Mouse (Mus musculus) embryonic fibroblast, embryonic 13.5 days (primary cell): ENCODE data around the gene Adgrd1.

Experiments
- CTCF ChIP-seq: IDR thresholded peaks from 2 replicates; pipeline ENCODE4 v1.5.1; 2011; ENCODE audit warnings: mild to moderate bottlenecking, control low read depth, low read length, moderate library complexity, borderline replicate concordance; ENCODE audit not compliant: insufficient read depth
- POLR2A ChIP-seq: IDR thresholded peaks from 2 replicates; pipeline ENCODE4 v1.6.1; 2011; ENCODE audit warnings: low read depth, mild to moderate bottlenecking, control low read depth, low read length, moderate library complexity

- TF ChIP-seq POLR2A = no peak
- TF ChIP-seq CTCF = no peak
Measured at GRCm38 (mm10) chr5:129169567-129169966, 73.0 kb downstream of the Adgrd1 start.
